8 mouse cellular contexts compared by ENCODE assay signal in genomic region chr3:123447538-123448059, GRCm38 (mm10). TPM values are rescaled to one million over a fixed set of nuclear protein-coding genes. Genes with fewer than 3 reads are reported as not detected.
A peak's percentile ranks its signal among the peaks of the same experiment; 100 is the strongest.
DNase-seq lines count a peak whose midpoint lies in the region; ATAC-seq lines count a peak whose summit lies in the region.

No protein-coding gene starts in this region.

- intact Hi-C loops in heart, postnatal 25 days (cut with DNase I) = loop anchor here (5.0 kb wide), 1 partner anchor 60 kb away; the partner anchor contains the start of gene Mettl14

- peak overlapping the region; percentile 100 for H3K4me2 ChIP-seq in heart, embryonic 16.5 days (ENCODE audit: low read depth, low read length)
- H3K4me2 ChIP-seq in forebrain, embryonic 16.5 days (ENCODE audit: low read length) = peak overlapping the region; percentile 100

- H3K4me1 ChIP-seq in heart, embryonic 16.5 days (ENCODE audit: control insufficient read depth, insufficient read depth, low read length) = peaks cover 8% of the 10 kb centered on the region; the same call in 1 of the 2 replicates
- peaks cover 14% of the 10 kb centered on the region for H3K4me1 ChIP-seq in forebrain, embryonic 16.5 days (replicated peaks; ENCODE audit: control insufficient read depth, insufficient read depth, low read length)
- H3K4me1 ChIP-seq in limb, embryonic 10.5 days = peaks cover 18% of the 10 kb centered on the region

- peaks cover 9% of the 10 kb centered on the region for H3K27me3 ChIP-seq in heart, embryonic 16.5 days (ENCODE audit: control insufficient read depth, insufficient read depth, low read length)
- H3K27me3 ChIP-seq in forebrain, embryonic 16.5 days (replicated peaks; ENCODE audit: control insufficient read depth, insufficient read depth, low read length) = peaks cover 5% of the 10 kb centered on the region; the same call in 1 of the 2 replicates
- H3K27me3 ChIP-seq in limb, embryonic 10.5 days (ENCODE audit: low read depth, poor library complexity, severe bottlenecking) = peaks cover 59% of the 10 kb centered on the region

- no peak for ATAC-seq in heart, embryonic 16.5 days (replicated peaks; ENCODE audit: extremely low read depth, insufficient read depth, low FRiP score)
- peak; percentile 1; the same call in 1 of the 2 replicates for ATAC-seq in forebrain, embryonic 16.5 days

- no peaks in the 10 kb centered on the region for H3K9me3 ChIP-seq in heart, embryonic 16.5 days (replicated peaks; ENCODE audit: control insufficient read depth, low read length)
- no peaks in the 10 kb centered on the region for H3K9me3 ChIP-seq in forebrain, embryonic 16.5 days (ENCODE audit: control insufficient read depth, low read length)
- H3K9me3 ChIP-seq in limb, embryonic 10.5 days (replicated peaks) = no peaks in the 10 kb centered on the region

- WGBS in heart, embryonic 16.5 days = 9% methylated on average over 13 of the region's 13 CpGs
- 4% methylated on average over 13 of the region's 13 CpGs for WGBS in forebrain, embryonic 16.5 days
- WGBS in limb, embryonic 10.5 days = 16% methylated on average over 13 of the region's 13 CpGs

- no peak overlapping the region for H3K27ac ChIP-seq in heart, embryonic 16.5 days (ENCODE audit: low read length)
- no peak overlapping the region for H3K27ac ChIP-seq in forebrain, embryonic 16.5 days (ENCODE audit: low read length)
- peak overlapping the region; percentile 76 for H3K27ac ChIP-seq in limb, embryonic 10.5 days

- peak overlapping the region; percentile 77 for H3K4me3 ChIP-seq in heart, embryonic 16.5 days (ENCODE audit: low read length)
- peak overlapping the region; percentile 80 for H3K4me3 ChIP-seq in forebrain, embryonic 16.5 days (replicated peaks; ENCODE audit: low read length)
- H3K4me3 ChIP-seq in limb, embryonic 10.5 days = peak overlapping the region; percentile 78

- H3K9ac ChIP-seq in heart, embryonic 16.5 days (ENCODE audit: low read length) = peak overlapping the region; percentile 73
- H3K9ac ChIP-seq in forebrain, embryonic 16.5 days (replicated peaks; ENCODE audit: low read depth, low read length) = peak overlapping the region; percentile 75

- DNase-seq in heart, postnatal 25 days (ENCODE audit: low spot score) = no peak
- DNase-seq in T-cell, adult 2 months (ENCODE audit: low spot score) = peak; percentile 70
- DNase-seq in limb, embryonic 10.5 days (ENCODE audit: low spot score) = no peak
- DNase-seq in neural tube, embryonic 10.5 days (ENCODE audit: extremely low spot score, low spot score) = peak; percentile 63
- DNase-seq in adrenal gland, postnatal 25 days = no peak
- DNase-seq in right cerebral cortex, postnatal 10 days (ENCODE audit: low spot score in 2 of 2) = no peak

- no peaks in the 10 kb centered on the region for H3K36me3 ChIP-seq in heart, embryonic 16.5 days (ENCODE audit: control insufficient read depth, insufficient read depth)
- no peaks in the 10 kb centered on the region for H3K36me3 ChIP-seq in forebrain, embryonic 16.5 days (ENCODE audit: control insufficient read depth, insufficient read depth)
- no peaks in the 10 kb centered on the region for H3K36me3 ChIP-seq in limb, embryonic 10.5 days

RNA-seq across cellular contexts. Expression of gene Prss12, which starts 0.9 kb away (rescaled TPM):
- polyA plus RNA-seq in heart, embryonic 16.5 days (2015; fragmentation: Nextera tagmentation; extraction: Ambion mirVana) = 3.6 and 4.4 TPM in 2 replicates
- under 1 TPM; 0.84 to 0.91 TPM for total RNA-seq in heart, postnatal 25 days (2021)
- polyA plus RNA-seq in forebrain, embryonic 16.5 days (2015; fragmentation: Nextera tagmentation; extraction: Ambion mirVana) = 5.9 and 6.9 TPM in 2 replicates
- 0.54 and 1.2 TPM in 2 replicates for polyA plus RNA-seq in limb, embryonic 10.5 days (2016; fragmentation: Nextera tagmentation; extraction: Ambion mirVana)
- 1.3 and 1.5 TPM in 2 replicates for total RNA-seq in adrenal gland, postnatal 25 days (2021)

Comparison
In these comparisons a context has a peak if more than half of its experiments do, and no peak if none do; other contexts are left out.
1. DNase-seq: peak in T-cell, adult 2 months (single experiment) and neural tube, embryonic 10.5 days (single experiment); none in heart, postnatal 25 days (single experiment), limb, embryonic 10.5 days (single experiment), adrenal gland, postnatal 25 days (single experiment) and right cerebral cortex, postnatal 10 days (0 of 2).
2. Peak in every context shown above with its lines, with median percentiles within 50 percentile points of each other: H3K4me3 ChIP-seq.